Comparison of ENCODE assay signal across 8 mouse cellular contexts in genomic region chr2:71545882-71546639, GRCm38 (mm10). TPM values are rescaled to one million over a fixed set of nuclear protein-coding genes. Genes with fewer than 3 reads are reported as not detected.
A peak's percentile ranks its signal among the peaks of the same experiment; 100 is the strongest.
DNase-seq lines count a peak whose midpoint lies in the region; ATAC-seq and TF ChIP-seq lines count a peak whose summit lies in the region.

No protein-coding gene starts in this region.

- TF ChIP-seq POLR2A in brain, embryonic 14.5 days (IDR thresholded peaks at IDR 0.05; ENCODE audit: borderline replicate concordance, extremely low read depth, insufficient read depth, insufficient read length, poor library complexity, severe bottlenecking) = no peak

- ATAC-seq in granulocyte monocyte progenitor cell, adult 5-6 weeks (replicated peaks; ENCODE audit: poor library complexity, severe bottlenecking) = peak; percentile 8; the same call in 1 of the 2 replicates

- peak; percentile 47 for DNase-seq in ovary, postnatal 36 days (ENCODE audit: low spot score)
- DNase-seq in ovary, adult 18-20 months (ENCODE audit: low spot score) = no peak
- no peak for DNase-seq in brain, embryonic 14.5 days (ENCODE audit: low read depth)
- DNase-seq in kidney, postnatal 4 days = peak; percentile 51 to 70
- DNase-seq in naive thymus-derived CD4-positive, alpha-beta T cell, adult 2 months (ENCODE audit: low read depth) = peak; percentile 61
- DNase-seq in adrenal gland, postnatal 10 days = no peak
- DNase-seq in urinary bladder, postnatal 25 days (ENCODE audit: low spot score) = no peak

- 0 out of 2 replicates have a peak, but pooled peaks have one; percentile 5 for TF ChIP-seq CTCF in brain, embryonic 14.5 days (IDR thresholded peaks at IDR 0.05; ENCODE audit: borderline replicate concordance, extremely low read depth, insufficient read depth, insufficient read length)

RNA-seq across cellular contexts. Expression of gene Dlx2, which starts 0.5 kb away (rescaled TPM):
- polyA plus RNA-seq in brain, embryonic 14.5 days (2012; rRNA removed) = 32.8 and 48.3 TPM in 2 replicates
- total RNA-seq in granulocyte monocyte progenitor cell, adult 5-6 weeks (2014; fragmentation: Nextera tagmentation) = not detected in 2 replicates
- total RNA-seq in granulocyte monocyte progenitor cell, adult 5-6 weeks (2017) = not detected in 2 replicates
- under 1 TPM; 0.09 to 0.24 TPM for total RNA-seq in adrenal gland, postnatal 10 days (2021)

RNA-seq across cellular contexts. Expression of gene Dlx1, which starts 18.1 kb away (rescaled TPM):
- 93.3 and 265 TPM in 2 replicates for polyA plus RNA-seq in brain, embryonic 14.5 days (2012; rRNA removed)
- total RNA-seq in granulocyte monocyte progenitor cell, adult 5-6 weeks (2014; fragmentation: Nextera tagmentation) = not detected in 2 replicates
- not detected in 2 replicates for total RNA-seq in granulocyte monocyte progenitor cell, adult 5-6 weeks (2017)
- total RNA-seq in adrenal gland, postnatal 10 days (2021) = under 1 TPM; 0.24 to 0.45 TPM

Comparison
In these comparisons a context has a peak if more than half of its experiments do, and no peak if none do; other contexts are left out.
1. DNase-seq: peak in ovary, postnatal 36 days (single experiment), kidney, postnatal 4 days (2 of 2) and naive thymus-derived CD4-positive, alpha-beta T cell, adult 2 months (single experiment); none in ovary, adult 18-20 months (single experiment), brain, embryonic 14.5 days (single experiment), adrenal gland, postnatal 10 days (single experiment) and urinary bladder, postnatal 25 days (single experiment).